Mouse (Mus musculus): Measurements from ENCODE around the gene Mpi. TPM values are rescaled to one million over a fixed set of nuclear protein-coding genes. Genes with fewer than 3 reads are reported as not detected.

Mpi gene
- polyA plus RNA-seq, 1 experiment from 2014 or later = 55.1 TPM

GRCm38 (mm10) chr9:57504891-57505290 is 47.7 kb downstream of the Mpi start:
- 44% methylated on average over 10 of the region's 10 CpGs for WGBS
- Histone ChIP-seq H3K9ac (ENCODE audit: low read length) (no peak overlapping the region), H3K4me3 (ENCODE audit: low read depth, low read length) (peak overlapping the region; percentile 33; the same call in 1 of the 2 replicates), H3K9me3 (ENCODE audit: control insufficient read depth, low read length) (no peaks in the 10 kb centered on the region), H3K27ac (ENCODE audit: low read depth, low read length) (no peak overlapping the region), H3K4me1 (replicated peaks; ENCODE audit: control insufficient read depth, insufficient read depth, low read length) (peaks cover 34% of the 10 kb centered on the region), H3K36me3 (ENCODE audit: control insufficient read depth, insufficient read depth, low read length) (no peaks in the 10 kb centered on the region), H3K4me2 (ENCODE audit: low read depth, low read length, severe bottlenecking) (no peak overlapping the region), H3K27me3 (ENCODE audit: control insufficient read depth, insufficient read depth, low read length) (peaks cover 65% of the 10 kb centered on the region)
- ATAC-seq (replicated peaks; ENCODE audit: low FRiP score) (no peak), DNase-seq (ENCODE audit: low spot score) (no peak)

- DNase-seq (ENCODE audit: low spot score) = peak; percentile 74
- Histone ChIP-seq H3K27ac (ENCODE audit: low read depth, low read length) (no peak overlapping the region), H3K9ac (ENCODE audit: low read length) (no peak overlapping the region; the same call in 1 of the 2 replicates), H3K4me3 (ENCODE audit: low read depth, low read length) (peak overlapping the region; percentile 33), H3K4me2 (ENCODE audit: low read depth, low read length, severe bottlenecking) (peak overlapping the region; percentile 62), H3K9me3 (ENCODE audit: control insufficient read depth, low read length) (no peaks in the 10 kb centered on the region), H3K4me1 (replicated peaks; ENCODE audit: control insufficient read depth, insufficient read depth, low read length) (peaks cover 34% of the 10 kb centered on the region), H3K27me3 (ENCODE audit: control insufficient read depth, insufficient read depth, low read length) (peaks cover 69% of the 10 kb centered on the region), H3K36me3 (ENCODE audit: control insufficient read depth, insufficient read depth, low read length) (no peaks in the 10 kb centered on the region)
- under 1% methylated on average over 34 of the region's 34 CpGs for WGBS
- ATAC-seq (replicated peaks; ENCODE audit: low FRiP score) = 0 out of 2 replicates have a peak, but pooled peaks have one; percentile 32
Observed at GRCm38 (mm10) chr9:57504381-57504700, 48.2 kb downstream of the Mpi start.

- H3K9ac ChIP-seq (ENCODE audit: low read length) = peak within 1 kb of the TSS; percentile 35; the same call in 1 of the 2 replicates
- H3K4me1 ChIP-seq (replicated peaks; ENCODE audit: control insufficient read depth, insufficient read depth, low read length) = peaks cover 34% of the 10 kb centered on the region
- H3K27ac ChIP-seq (ENCODE audit: low read depth, low read length) = no peak within 1 kb of the TSS
- no peaks in the 10 kb centered on the region for H3K9me3 ChIP-seq (ENCODE audit: control insufficient read depth, low read length)
- H3K36me3 ChIP-seq (ENCODE audit: control insufficient read depth, insufficient read depth, low read length) = no peaks in the 10 kb centered on the region
- peak; percentile 69; the same call in 1 of the 2 replicates for ATAC-seq (replicated peaks; ENCODE audit: low FRiP score)
- peak within 1 kb of the TSS; percentile 62 for H3K4me2 ChIP-seq (ENCODE audit: low read depth, low read length, severe bottlenecking)
- under 1% methylated on average over 46 of the region's 46 CpGs for WGBS
- DNase-seq (ENCODE audit: low spot score) = peak; percentile 76
- peak within 1 kb of the TSS; percentile 33 for H3K4me3 ChIP-seq (ENCODE audit: low read depth, low read length)
- peaks cover 69% of the 10 kb centered on the region for H3K27me3 ChIP-seq (ENCODE audit: control insufficient read depth, insufficient read depth, low read length)
Observed at GRCm38 (mm10) chr9:57503622-57504380, 48.8 kb downstream of the Mpi start, which contains the start of gene Rpp25. Rpp25 (plus strand) TSS chr9:57504026.

- Histone ChIP-seq H3K4me3 (ENCODE audit: low read depth, low read length) (peak overlapping the region; percentile 33), H3K9ac (ENCODE audit: low read length) (no peak overlapping the region), H3K27ac (ENCODE audit: low read depth, low read length) (no peak overlapping the region), H3K4me2 (ENCODE audit: low read depth, low read length, severe bottlenecking) (peak overlapping the region; percentile 62), H3K9me3 (ENCODE audit: control insufficient read depth, low read length) (no peaks in the 10 kb centered on the region), H3K36me3 (ENCODE audit: control insufficient read depth, insufficient read depth, low read length) (no peaks in the 10 kb centered on the region), H3K4me1 (replicated peaks; ENCODE audit: control insufficient read depth, insufficient read depth, low read length) (peaks cover 34% of the 10 kb centered on the region), H3K27me3 (ENCODE audit: control insufficient read depth, insufficient read depth, low read length) (peaks cover 69% of the 10 kb centered on the region)
- 3% methylated on average over 23 of the region's 23 CpGs for WGBS
- no peak for DNase-seq (ENCODE audit: low spot score)
- no peak for ATAC-seq (replicated peaks; ENCODE audit: low FRiP score)
Observed at GRCm38 (mm10) chr9:57502911-57503621, 49.5 kb downstream of the Mpi start.

- Histone ChIP-seq H3K9me3 (ENCODE audit: control insufficient read depth, low read length) (no peaks in the 10 kb centered on the region), H3K4me2 (ENCODE audit: low read depth, low read length, severe bottlenecking) (peak overlapping the region; percentile 30), H3K27ac (ENCODE audit: low read depth, low read length) (peak overlapping the region; percentile 33; the same call in 1 of the 2 replicates), H3K36me3 (ENCODE audit: control insufficient read depth, insufficient read depth, low read length) (no peaks in the 10 kb centered on the region), H3K4me3 (ENCODE audit: low read depth, low read length) (peak overlapping the region; percentile 11; the same call in 1 of the 2 replicates), H3K4me1 (replicated peaks; ENCODE audit: control insufficient read depth, insufficient read depth, low read length) (peaks cover 34% of the 10 kb centered on the region), H3K27me3 (ENCODE audit: control insufficient read depth, insufficient read depth, low read length) (peaks cover 69% of the 10 kb centered on the region), H3K9ac (ENCODE audit: low read length) (peak overlapping the region; percentile 17; the same call in 1 of the 2 replicates)
- ATAC-seq (replicated peaks; ENCODE audit: low FRiP score) (peak; percentile 63), DNase-seq (ENCODE audit: low spot score) (peak; percentile 80)
- under 1% methylated on average over 20 of the region's 20 CpGs for WGBS
Observed at GRCm38 (mm10) chr9:57501861-57502260, 50.7 kb downstream of the Mpi start.

- Histone ChIP-seq H3K27me3 (ENCODE audit: control insufficient read depth, insufficient read depth, low read length) (peaks cover 67% of the 10 kb centered on the region), H3K4me2 (ENCODE audit: low read depth, low read length, severe bottlenecking) (peak overlapping the region; percentile 30), H3K4me3 (ENCODE audit: low read depth, low read length) (peak overlapping the region; percentile 11; the same call in 1 of the 2 replicates), H3K27ac (ENCODE audit: low read depth, low read length) (peak overlapping the region; percentile 33; the same call in 1 of the 2 replicates), H3K4me1 (replicated peaks; ENCODE audit: control insufficient read depth, insufficient read depth, low read length) (peaks cover 34% of the 10 kb centered on the region), H3K9me3 (ENCODE audit: control insufficient read depth, low read length) (no peaks in the 10 kb centered on the region), H3K36me3 (ENCODE audit: control insufficient read depth, insufficient read depth, low read length) (no peaks in the 10 kb centered on the region), H3K9ac (ENCODE audit: low read length) (peak overlapping the region; percentile 17; the same call in 1 of the 2 replicates)
- no peak for ATAC-seq (replicated peaks; ENCODE audit: low FRiP score)
- 3% methylated on average over 13 of the region's 13 CpGs for WGBS
- no peak for DNase-seq (ENCODE audit: low spot score)
Observed at GRCm38 (mm10) chr9:57501452-57501851, 51.1 kb downstream of the Mpi start.

- Histone ChIP-seq H3K4me2 (ENCODE audit: low read depth, low read length, severe bottlenecking) (no peak overlapping the region), H3K9me3 (ENCODE audit: control insufficient read depth, low read length) (no peaks in the 10 kb centered on the region), H3K27ac (ENCODE audit: low read depth, low read length) (no peak overlapping the region), H3K9ac (ENCODE audit: low read length) (no peak overlapping the region), H3K36me3 (ENCODE audit: control insufficient read depth, insufficient read depth, low read length) (no peaks in the 10 kb centered on the region), H3K4me1 (replicated peaks; ENCODE audit: control insufficient read depth, insufficient read depth, low read length) (peaks cover 20% of the 10 kb centered on the region), H3K4me3 (ENCODE audit: low read depth, low read length) (no peak overlapping the region), H3K27me3 (ENCODE audit: control insufficient read depth, insufficient read depth, low read length) (peaks cover 38% of the 10 kb centered on the region)
- no peak for ATAC-seq (replicated peaks; ENCODE audit: low FRiP score)
- 49% methylated on average over 7 of the region's 7 CpGs for WGBS
- DNase-seq (ENCODE audit: low spot score) = no peak
Observed at GRCm38 (mm10) chr9:57498536-57498935, 54.0 kb downstream of the Mpi start.

GRCm38 (mm10) chr9:57497236-57497635 is 55.3 kb downstream of the Mpi start:
- no peak for DNase-seq (ENCODE audit: low spot score)
- Histone ChIP-seq H3K9me3 (ENCODE audit: control insufficient read depth, low read length) (no peaks in the 10 kb centered on the region), H3K4me3 (ENCODE audit: low read depth, low read length) (no peak overlapping the region), H3K36me3 (ENCODE audit: control insufficient read depth, insufficient read depth, low read length) (no peaks in the 10 kb centered on the region), H3K4me2 (ENCODE audit: low read depth, low read length, severe bottlenecking) (no peak overlapping the region), H3K9ac (ENCODE audit: low read length) (no peak overlapping the region), H3K4me1 (replicated peaks; ENCODE audit: control insufficient read depth, insufficient read depth, low read length) (peaks cover 9% of the 10 kb centered on the region), H3K27ac (ENCODE audit: low read depth, low read length) (no peak overlapping the region), H3K27me3 (ENCODE audit: control insufficient read depth, insufficient read depth, low read length) (peaks cover 25% of the 10 kb centered on the region)
- no peak for ATAC-seq (replicated peaks; ENCODE audit: low FRiP score)
- 83% methylated on average over 5 of the region's 5 CpGs for WGBS
